Mouse (Mus musculus) kidney, postnatal 25 days (tissue): Measurements from ENCODE around the gene Adrm1.
A peak's percentile ranks its signal among the peaks of the same experiment; 100 is the strongest.

Source experiments
- DNase-seq, 2 experiments: peaks; one replicate each; pipeline ENCODE4 v3.0.0; 2021; ENCODE audit warnings: mixed read lengths in 2 of 2

The Adrm1 gene

DNA sequence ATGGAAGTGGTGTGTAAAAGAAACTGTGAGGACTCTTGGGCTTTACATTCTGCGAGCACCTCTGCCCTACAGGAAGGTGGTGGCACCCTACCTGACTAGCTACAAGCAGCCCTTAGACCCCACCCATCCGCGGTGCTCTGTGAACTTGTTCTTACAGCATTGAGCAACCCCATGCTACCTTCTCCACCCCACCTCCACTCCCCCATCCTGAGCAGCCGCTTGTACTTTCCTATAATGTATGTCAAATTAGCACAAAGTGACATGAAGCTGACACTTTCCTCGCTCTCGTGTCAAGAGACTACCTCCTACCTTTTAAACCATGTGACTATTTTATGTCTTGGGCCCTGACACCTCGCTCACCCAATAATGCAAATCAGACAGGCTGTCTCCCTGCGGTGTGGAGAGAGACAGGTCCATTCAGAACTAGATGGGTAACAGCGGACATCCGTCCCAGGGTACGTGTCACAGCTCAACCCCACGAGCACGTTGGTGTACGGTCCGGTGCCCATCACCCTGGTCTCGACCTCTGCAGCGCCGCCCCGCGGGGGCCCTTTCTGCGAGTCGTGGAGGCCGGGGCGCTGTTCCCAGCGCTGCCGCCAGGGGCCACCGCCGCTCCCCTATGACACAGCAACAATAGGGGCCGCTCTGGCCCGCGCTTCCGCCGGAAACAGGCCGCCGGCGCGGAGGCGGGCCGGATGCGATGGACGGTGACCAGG lies at the start of gene Adrm1:
Gene Adrm1 (plus strand): TSS at position 680 of the 716 bp plus-strand sequence.
- peak; percentile 95 to 98 for DNase-seq

DNA sequence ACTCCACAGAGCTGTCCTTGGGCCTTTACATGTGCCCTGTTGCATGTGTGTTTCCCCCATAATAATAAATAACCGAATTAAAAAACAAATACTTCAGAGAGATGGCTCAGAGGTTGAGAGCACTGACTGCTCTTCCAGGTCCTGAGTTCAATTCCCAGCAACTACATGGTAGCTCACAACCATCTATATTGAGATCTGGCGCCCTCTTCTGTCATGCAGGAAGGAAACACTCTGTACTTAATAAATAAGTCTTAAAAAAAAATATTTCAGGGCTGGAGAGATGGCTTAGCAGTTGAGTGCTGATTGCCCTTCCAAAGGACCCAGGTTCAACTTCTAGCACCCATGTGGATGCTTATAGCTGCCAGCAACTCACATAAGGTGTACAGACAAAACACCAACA lies 47.1 kb upstream of the Adrm1 start:
- no peak for DNase-seq

DNA sequence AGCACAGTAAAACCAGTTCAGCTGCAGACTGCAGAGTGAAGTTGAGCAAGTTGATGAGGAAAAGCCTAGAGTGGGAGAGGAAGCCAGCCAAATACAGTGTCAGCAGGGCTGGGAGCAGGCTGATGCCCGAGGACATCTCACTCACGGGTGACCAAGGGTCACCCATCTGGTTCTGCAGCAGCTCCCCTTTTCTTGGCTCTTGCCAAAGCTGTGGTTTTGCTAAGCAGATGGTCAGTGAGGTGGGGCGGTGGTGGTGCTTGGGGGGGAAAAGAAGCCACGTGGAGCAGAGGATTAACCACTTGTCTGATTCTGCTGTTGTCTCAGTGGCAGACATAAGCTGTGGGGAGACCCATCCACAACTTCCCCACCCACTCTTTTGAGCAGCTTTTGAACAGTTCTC lies 45.1 kb upstream of the Adrm1 start:
- DNase-seq = peak in 1 of 2 experiments; percentile 53

GRCm38 (mm10) chr2:180127675-180128074 lies 43.6 kb upstream of the Adrm1 start:
- DNase-seq = no peak

DNA sequence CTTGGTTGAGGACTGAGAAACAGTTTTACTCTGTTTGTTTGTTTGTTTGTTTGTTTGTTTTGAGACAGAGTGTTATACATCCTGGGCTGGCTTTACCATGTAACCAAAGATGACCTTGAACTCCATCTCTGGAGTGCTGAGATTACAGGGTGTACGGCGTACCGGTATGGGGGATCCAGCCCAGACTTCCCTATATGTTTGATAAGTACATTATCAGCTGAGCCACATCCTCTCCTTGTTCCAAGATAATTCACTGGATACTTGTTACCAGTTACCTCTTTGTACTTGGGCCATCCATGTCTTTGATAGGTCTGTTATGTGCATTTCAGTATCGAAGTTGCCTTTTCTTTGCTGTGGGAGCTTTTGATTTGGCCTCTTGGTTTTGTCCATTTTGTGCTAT lies 38.1 kb upstream of the Adrm1 start:
- no peak for DNase-seq

GRCm38 (mm10) chr2:180133911-180134310 lies 37.4 kb upstream of the Adrm1 start:
- no peak for DNase-seq

DNA sequence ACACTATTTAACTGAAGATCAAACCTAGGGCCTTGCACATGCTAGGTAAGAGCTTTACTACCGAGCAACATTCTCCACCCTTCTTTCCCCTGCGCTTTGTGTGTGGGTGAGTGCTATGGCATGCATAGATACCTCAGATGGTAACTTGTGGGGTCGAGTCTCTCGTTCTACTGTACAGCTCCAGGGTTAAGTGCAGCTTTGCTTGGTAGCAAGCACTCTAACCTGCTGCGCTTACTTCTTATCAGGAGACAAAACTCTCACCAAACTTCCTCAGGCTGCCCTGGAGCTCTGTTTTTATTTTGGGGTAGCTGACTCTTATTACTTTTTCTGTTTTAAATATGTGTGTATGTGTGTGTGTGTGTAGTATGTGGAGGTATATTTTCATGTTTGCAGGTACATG lies 35.9 kb upstream of the Adrm1 start:
- no peak for DNase-seq

- DNase-seq = no peak
Measured at GRCm38 (mm10) chr2:180146091-180146490, 25.2 kb upstream of the Adrm1 start.

DNA sequence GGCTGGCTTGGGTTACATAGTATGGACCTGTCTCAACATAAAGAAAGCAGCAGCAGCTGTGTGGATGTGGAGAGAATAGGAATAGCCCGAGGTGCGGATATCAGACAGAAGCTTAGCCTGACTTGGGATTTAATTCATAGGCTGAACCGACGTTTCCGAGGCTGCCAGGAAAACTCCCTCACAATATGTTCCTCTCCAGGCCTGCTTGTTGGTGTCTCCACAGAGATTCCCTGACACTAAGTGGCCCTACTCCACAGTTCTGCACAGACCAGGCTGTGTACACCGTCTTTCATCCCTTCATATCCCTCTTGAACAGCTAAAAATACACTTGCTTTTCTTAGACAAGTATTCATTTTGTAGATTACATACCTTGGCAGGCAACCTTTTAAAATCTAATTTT lies 23.9 kb upstream of the Adrm1 start:
- no peak for DNase-seq

- no peak for DNase-seq
Measured at GRCm38 (mm10) chr2:180148551-180148950, 22.7 kb upstream of the Adrm1 start.

- DNase-seq = no peak
Measured at GRCm38 (mm10) chr2:180154796-180155195, 16.5 kb upstream of the Adrm1 start.

DNA sequence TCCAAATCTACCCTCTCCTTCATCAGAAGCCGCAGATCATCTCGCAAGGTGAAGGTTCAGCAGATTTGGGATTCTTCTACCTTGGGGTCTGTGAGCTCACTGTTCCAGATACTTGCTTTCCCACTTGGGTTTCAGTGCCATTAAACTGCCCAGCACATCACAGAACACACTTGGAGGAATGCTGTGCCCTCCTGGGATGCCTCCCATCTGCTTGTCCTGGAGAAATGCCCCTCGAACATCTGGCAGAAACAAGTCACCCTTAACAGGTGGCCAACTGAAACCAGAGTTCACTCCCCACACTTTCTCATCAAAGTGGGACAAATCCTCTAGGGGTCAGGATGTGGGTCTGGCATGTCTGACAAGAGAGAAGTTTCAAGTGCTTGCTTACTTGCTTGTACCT lies 12.7 kb upstream of the Adrm1 start:
- DNase-seq = no peak

DNA sequence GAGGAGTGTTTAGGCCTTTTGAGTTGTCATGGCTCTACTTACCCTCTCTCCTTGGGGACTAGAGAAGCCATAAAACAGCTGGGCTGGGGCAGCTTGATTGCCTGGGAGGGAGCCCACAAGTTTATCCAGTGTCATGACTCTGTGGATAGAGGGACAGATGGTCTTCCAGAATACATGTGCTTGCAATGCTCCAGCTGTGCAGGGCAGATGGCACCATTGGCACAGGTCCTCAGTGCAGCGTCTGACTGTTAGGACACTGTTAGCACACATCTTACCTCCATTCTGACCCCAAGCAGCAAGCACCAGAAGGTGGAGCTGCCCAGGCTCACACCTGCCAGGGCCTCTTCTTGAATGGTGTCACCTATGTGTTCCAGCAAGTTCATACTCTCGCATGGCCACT lies 5.4 kb upstream of the Adrm1 start:
- no peak for DNase-seq

- no peak for DNase-seq
Measured at GRCm38 (mm10) chr2:180166869-180167268, 4.4 kb upstream of the Adrm1 start.

GRCm38 (mm10) chr2:180170151-180170805 lies 1.0 kb upstream of the Adrm1 start:
- peak in 1 of 2 experiments; percentile 33 for DNase-seq

- DNase-seq = peak in 1 of 2 experiments; percentile 20
Measured at GRCm38 (mm10) chr2:180171522-180172070, 311 bp downstream of the Adrm1 start.

- DNase-seq = no peak
Measured at GRCm38 (mm10) chr2:180172152-180172551, 867 bp downstream of the Adrm1 start.

DNA sequence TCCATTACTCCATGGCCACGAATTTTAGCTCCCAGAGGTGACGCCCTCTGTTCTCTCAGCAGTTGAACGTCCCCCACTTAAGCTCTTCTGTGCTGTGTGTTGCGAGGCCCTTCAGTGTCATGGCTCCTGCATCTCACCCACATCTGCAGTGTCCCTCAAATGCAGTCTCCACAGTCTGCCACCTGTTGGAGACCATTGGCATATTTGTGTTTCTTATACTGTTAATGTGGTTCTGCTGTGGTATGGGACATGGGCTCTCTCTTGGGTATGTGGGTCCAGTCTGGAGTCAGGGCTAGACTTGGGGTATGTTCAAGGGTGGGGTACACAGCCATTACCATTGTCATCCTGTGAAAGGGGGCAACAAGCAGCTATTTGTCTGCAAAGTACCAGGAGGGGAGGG lies 1.9 kb downstream of the Adrm1 start:
- peak in 1 of 2 experiments; percentile 24 for DNase-seq

- peak in 1 of 2 experiments; percentile 41 for DNase-seq
Measured at GRCm38 (mm10) chr2:180173711-180174110, 2.4 kb downstream of the Adrm1 start.

DNA sequence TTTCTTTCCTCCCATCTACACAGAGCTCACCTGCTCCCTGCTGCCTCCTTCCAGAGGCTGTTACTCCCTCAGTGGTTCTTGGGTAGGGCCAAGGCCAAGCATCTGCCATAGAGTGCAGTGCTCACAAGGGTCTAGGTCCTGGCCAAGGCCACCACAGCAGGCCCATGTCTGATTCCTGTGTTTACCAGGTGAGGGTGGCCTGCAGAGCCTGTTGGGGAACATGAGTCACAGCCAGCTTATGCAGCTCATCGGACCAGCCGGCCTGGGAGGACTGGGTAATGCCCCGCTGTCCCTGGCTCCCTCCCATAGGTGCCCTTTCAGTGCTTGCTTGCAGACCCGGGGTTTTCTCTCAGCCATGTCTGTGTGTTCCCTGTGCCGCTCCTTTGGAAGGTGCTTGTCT lies 2.8 kb downstream of the Adrm1 start:
- no peak for DNase-seq

GRCm38 (mm10) chr2:180175725-180176124 lies 4.4 kb downstream of the Adrm1 start:
- DNase-seq = no peak

GRCm38 (mm10) chr2:180181542-180181941 lies 10.3 kb downstream of the Adrm1 start:
- no peak for DNase-seq

GRCm38 (mm10) chr2:180184011-180184751 lies 12.9 kb downstream of the Adrm1 start:
- DNase-seq = no peak

DNA sequence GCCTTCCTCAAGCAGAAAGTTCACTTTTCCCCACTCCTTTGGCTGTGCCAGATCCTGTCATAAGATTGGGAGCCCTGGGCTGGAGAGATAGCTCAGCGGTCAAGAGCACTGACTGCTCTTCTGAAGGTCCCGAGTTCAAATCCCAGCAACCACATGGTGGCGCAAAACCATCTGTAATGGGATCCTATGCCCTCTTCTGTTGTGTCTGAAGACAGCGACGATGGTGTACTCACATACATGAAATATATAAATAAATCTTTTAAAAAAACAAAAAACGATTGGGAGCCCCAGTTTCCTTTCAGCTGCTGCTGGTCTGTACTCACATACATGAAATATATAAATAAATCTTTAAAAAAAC lies 13.4 kb downstream of the Adrm1 start:
- DNase-seq = peak in 1 of 2 experiments; percentile 27
